Mouse (Mus musculus) activated CD4-positive, CD25-positive, alpha-beta regulatory T cell, adult 4 months (primary cell): ENCODE measurements around the gene Rflna. TPM values are rescaled to one million over a fixed set of nuclear protein-coding genes. Genes with fewer than 3 reads are reported as not detected.

Experiments
- ATAC-seq: one replicate; pipeline ENCODE4 v1.8.0; 2017
- polyA plus RNA-seq, 2 experiments: library from polyadenylated mRNA; unstranded; fragments of 100-300 nt; shearing (Covaris generic); gene quantifications; one replicate each; pipeline ENCODE4 v1.2.1; 2017

The Rflna gene
- polyA plus RNA-seq: under 1 TPM in 1 of 2 experiments, not detected in 1; 0.61 TPM

GRCm38 (mm10) chr5:125002969-125003872 is at the start of gene Rflna:
Rflna (plus strand) TSS chr5:125003221.
- no peak for ATAC-seq

GRCm38 (mm10) chr5:124954404-124955305 is 48.4 kb upstream of the Rflna start:
- peak; percentile 80 for ATAC-seq

GRCm38 (mm10) chr5:124957491-124957890 is 45.5 kb upstream of the Rflna start:
- no peak for ATAC-seq

DNA sequence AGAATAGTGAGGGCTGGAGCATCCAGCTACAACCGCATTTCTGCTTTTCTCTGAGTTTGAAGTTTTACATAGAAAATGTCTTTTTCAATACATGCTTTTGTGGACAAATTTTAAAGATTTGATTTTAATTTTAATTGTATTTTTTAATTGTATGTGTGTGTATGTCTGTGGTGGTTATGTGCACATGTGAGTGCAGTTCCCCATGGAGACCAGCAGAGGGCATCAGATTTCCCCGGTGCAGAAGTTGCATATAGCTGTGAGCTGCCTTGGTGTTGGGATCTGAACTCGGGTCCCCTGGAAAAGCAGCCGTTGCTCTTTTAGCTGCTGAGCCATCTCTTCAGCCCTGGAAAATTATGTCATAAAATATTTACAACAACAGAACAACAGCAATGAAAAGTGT is 43.9 kb upstream of the Rflna start:
- no peak for ATAC-seq

GRCm38 (mm10) chr5:124960131-124960901 is 42.7 kb upstream of the Rflna start:
- ATAC-seq: no peak

- ATAC-seq: no peak
Observed at GRCm38 (mm10) chr5:124961433-124961832, 41.6 kb upstream of the Rflna start.

GRCm38 (mm10) chr5:124962761-124963160 is 40.3 kb upstream of the Rflna start:
- ATAC-seq: no peak

DNA sequence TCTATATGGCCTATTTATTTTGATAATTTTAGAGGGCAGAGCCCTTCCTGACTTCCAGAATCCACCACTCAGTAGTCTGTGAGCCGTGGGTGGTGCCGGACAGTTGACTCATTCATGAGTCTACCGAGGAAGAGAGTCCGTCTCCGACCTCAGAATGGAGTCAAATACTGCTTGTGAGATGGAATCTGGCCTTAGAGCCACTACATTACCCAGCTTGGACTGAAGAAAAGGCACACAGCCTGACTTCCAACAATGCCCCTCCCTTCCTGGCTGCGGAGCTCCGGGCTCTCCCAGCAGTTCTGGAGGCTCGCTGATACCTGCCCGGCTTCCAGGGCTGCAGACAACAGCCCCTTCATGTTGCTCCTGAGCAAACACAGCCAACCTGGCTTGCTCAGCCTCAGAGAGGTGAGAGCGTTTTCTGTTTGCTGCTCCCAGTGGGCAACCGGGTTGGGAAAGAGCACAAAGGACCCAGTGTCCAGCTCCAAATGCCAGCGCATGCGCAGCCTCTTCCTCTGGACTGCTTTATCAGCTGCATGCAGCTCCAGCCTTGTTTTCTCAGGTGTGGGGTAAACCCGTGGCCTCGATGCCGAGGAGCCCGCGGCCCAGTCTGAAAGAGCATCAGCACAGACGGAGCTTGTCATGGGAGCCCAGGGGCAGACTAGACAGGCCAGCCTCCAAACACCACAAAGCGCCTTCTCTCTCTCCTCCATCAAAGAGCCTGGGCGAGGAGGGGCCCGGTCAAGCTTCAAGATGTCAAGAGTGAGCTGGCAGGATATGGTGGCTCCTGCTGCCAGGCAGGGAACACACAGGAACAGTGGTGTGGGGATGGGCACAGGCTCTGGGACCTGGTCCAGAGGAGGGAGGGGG is 39.0 kb upstream of the Rflna start:
- ATAC-seq: no peak

- ATAC-seq: no peak
Observed at GRCm38 (mm10) chr5:124966622-124967332, 36.2 kb upstream of the Rflna start.

GRCm38 (mm10) chr5:124969790-124970189 is 33.2 kb upstream of the Rflna start:
- no peak for ATAC-seq

GRCm38 (mm10) chr5:124986222-124986621 is 16.8 kb upstream of the Rflna start:
- ATAC-seq: no peak

GRCm38 (mm10) chr5:124986656-124987055 is 16.4 kb upstream of the Rflna start:
- no peak for ATAC-seq

- no peak for ATAC-seq
Observed at GRCm38 (mm10) chr5:124989724-124990123, 13.3 kb upstream of the Rflna start.

- ATAC-seq: no peak
Observed at GRCm38 (mm10) chr5:124992323-124992722, 10.7 kb upstream of the Rflna start.

DNA sequence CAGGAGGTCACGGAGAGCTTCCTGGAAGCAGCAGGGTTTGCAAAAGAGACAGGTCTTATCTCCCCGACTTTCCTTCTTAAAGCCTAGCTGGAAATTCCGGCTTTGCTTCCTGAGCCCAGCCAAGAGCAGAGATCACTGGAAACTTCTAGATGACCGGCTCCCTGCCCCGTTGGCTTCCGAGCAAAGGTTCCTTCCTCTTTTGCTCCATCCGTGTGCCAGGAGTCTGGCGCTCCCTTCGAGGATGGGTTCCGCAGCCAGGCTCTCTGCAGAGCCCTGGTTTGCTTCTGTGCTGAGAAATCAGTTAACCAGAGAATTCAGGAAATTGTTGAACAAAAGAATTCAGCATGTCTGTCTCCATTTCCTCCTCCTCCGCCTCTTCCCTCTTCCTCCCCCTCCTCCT is 10.1 kb upstream of the Rflna start:
- no peak for ATAC-seq

DNA sequence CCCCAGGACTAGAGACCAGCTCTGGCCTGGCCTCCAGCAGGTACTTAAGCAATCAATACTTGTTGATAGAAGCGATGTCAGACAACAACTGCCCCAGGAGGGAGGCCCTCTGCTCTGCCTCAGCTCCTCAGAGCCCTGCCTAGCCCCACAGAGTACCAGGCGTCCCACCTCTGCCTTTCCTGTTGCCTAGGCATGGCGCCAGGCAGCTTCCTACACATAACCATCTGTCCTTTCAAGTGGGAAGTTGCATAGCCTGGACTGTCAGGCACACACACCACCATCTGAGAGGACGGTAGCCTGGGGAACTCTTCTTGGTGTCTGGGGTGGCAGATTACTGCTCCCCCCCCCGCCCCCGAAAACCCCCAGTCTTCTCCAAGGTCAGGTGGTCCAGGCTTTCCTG is 6.2 kb upstream of the Rflna start:
- ATAC-seq: no peak

- ATAC-seq: no peak
Observed at GRCm38 (mm10) chr5:124997913-124998312, 5.1 kb upstream of the Rflna start.

DNA sequence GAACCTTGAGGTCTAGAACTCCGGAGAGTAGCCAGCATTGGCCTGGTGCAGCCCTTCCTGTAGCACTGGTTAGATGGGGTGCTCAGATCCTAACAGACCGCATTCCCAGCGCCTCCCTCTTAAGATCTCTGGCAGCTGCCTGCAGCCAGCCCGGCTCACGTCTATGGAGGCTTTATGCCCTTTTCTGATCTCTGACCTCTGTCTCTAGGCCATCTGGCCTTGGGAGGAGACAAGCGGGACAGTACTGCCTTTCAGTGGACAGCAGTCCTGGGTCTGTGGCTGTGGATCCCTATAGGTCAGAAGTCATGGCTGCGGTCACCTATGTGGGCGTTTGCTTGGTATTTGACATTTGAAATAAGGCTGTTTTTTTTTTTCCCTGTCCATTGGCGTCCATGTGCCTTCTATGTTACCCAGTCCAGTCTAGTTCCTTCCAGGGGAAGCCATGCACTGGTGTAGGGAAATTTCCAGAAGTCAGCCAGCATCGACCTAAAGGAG is 2.2 kb upstream of the Rflna start:
- ATAC-seq: no peak

DNA sequence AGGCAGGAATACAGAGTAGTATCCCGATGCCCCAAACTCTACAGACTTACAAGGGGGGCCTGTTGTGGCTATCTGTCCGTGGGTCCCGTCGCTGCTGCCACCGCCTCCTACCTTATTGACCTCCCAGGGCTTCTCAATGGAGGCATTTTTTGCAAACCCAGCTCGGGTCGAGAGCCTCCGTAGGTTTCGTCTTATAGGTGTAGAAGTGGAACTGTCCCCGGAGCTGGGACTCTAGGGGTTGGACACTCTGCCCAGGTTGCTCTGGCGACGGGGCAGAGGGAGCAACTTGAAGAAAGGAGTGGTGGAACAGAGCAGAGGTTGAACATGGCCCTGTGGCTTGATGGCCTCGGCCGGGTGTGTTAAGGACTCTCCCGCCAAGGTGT is 843 bp downstream of the Rflna start:
- no peak for ATAC-seq

GRCm38 (mm10) chr5:125005871-125006652 is 3.0 kb downstream of the Rflna start:
- no peak for ATAC-seq
